Mouse (Mus musculus) layer of hippocampus, postnatal 14 days (tissue): Measurements from ENCODE around the gene Tbc1d16. TPM values are rescaled to one million over a fixed set of nuclear protein-coding genes. Genes with fewer than 3 reads are reported as not detected.
A peak's percentile ranks its signal among the peaks of the same experiment; 100 is the strongest.

Experiments
- DNase-seq, 2 experiments: peaks; one replicate each; pipeline ENCODE4 v3.0.0; 2021 to 2022; ENCODE audit warnings: low spot score in 2 of 2, mixed read lengths in 1 of 2
- total RNA-seq, 2 experiments: library from RNA; stranded (reverse); gene quantifications; 2 replicates each; pipeline ENCODE4 v1.2.3; 2021

Gene Tbc1d16
- total RNA-seq, 2 experiments from 2014 or later, result 79.7 to 81.0 TPM

DNA sequence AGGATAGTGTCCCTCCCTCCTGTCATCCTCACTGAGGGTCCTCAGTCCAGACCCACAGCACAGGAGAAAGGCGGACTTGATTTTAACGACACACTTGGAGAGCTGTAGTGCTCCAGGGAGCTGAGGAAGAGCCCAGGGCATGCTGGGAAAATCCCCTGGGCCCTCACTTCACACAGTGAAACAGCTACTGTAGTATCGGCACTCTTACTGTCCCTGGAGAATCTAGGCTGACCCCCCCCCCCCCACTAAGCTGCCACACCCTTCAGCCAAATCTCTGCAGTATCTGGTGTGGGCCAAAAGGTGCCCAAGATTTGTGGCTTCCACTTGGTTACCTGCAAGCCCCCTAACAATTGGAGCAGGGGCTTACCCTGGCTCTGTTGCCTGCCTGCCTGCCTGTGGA is 8.7 kb upstream of the Tbc1d16 start:
- DNase-seq, result no peak

DNA sequence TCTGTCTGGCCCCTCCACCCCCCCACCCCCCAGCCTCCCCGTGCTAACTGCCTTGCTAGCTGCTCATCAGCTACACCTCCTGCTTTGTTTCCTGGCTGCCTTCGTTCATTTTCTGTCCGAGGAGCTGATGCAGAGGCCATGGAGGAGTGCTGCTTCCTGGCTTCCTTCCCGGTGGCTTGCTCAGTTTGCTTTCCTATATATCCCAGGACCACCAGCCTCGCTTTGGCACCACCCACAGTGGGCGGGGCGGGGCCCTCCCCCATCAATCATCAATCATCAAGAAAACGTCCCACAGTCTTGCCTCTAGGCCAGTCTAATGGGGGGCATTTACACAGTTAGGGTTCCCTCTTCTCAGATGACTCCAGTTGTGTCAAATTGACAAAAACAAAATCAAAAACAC is 8.1 kb upstream of the Tbc1d16 start:
- no peak for DNase-seq

GRCm38 (mm10) chr11:119235596-119235995 is 7.3 kb upstream of the Tbc1d16 start:
- peak in 1 of 2 experiments; percentile 71 for DNase-seq

GRCm38 (mm10) chr11:119234770-119235169 is 6.5 kb upstream of the Tbc1d16 start:
- DNase-seq, result no peak

DNA sequence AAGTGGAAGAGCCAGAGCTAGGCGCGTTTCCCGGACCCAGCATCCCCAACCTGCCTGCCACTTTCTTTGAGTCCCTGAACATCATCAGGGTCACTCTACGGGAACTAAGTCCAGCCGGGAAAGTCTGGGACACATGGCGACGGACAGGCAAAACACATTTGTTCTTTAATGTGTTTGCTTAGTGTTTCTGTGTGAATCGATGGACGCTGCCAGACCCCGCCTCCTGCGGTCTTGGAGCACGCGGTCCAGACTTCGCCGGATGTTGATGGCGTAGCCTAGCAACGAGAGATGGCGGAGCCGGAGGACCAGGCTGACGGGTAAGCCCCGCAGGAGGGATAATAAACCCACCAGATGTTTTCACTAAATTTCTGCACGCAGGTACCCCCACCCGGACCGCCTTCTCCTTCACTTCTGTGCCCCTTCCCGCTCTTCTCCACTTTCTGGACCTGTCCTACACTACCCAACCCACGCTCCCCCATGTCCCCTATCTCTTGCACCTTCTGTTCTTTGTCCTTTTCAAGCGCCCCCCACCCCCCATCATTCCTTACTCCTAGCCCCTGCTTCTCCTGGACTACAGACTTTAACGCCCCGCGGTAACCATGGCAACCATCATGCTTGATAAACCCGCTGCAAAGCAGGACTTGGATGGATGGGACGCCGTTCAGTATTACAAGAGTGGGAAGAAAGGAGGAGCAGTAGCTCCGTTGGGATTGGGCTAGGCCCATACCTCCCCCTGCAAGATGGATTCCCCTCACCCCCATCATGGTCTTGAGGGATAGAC is 737 bp upstream of the Tbc1d16 start:
- DNase-seq, result peak; percentile 66 to 73

GRCm38 (mm10) chr11:119227591-119227990 is 708 bp downstream of the Tbc1d16 start:
- DNase-seq, result no peak

- no peak for DNase-seq
Measured at GRCm38 (mm10) chr11:119225634-119226033, 2.7 kb downstream of the Tbc1d16 start.

GRCm38 (mm10) chr11:119224926-119225325 is 3.4 kb downstream of the Tbc1d16 start:
- no peak for DNase-seq

DNA sequence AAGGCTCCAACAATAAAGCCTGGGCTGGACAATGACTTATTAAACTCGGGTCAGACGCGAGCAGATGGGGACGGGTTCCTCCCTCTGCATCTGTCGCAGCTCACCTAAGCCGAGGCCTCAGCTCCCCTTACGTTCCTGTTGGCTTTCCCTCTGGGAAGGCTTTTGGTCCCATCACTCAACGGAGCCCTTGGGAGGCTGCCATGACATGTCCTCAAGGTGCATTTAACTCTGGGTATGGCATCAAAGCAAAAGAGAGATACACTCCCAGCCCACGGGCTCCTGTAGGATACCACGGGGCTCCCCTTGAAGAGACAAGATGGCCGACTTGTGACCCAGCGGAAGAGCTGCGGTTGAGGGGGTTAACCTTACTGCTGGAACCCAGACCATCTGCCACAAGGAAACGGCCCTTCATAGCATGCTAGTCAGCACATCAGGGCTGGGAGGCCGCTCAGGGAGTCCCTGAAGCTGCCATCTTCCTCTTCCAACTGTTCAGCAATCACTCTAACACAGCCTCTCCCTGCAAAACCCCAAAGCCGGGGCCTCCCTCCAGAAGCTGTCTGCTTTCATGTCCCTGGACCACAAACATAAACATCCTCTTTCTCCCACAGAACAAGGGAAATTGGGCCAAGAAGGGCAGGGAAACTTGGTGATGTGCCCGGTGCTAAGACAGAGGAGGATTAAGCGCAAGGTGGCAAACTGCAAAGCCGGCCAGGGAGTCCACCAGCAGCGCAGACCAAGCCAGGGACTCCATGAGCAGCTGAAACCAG is 5.0 kb downstream of the Tbc1d16 start:
- DNase-seq, result peak in 1 of 2 experiments; percentile 66

- DNase-seq, result no peak
Measured at GRCm38 (mm10) chr11:119221812-119222510, 6.3 kb downstream of the Tbc1d16 start.

DNA sequence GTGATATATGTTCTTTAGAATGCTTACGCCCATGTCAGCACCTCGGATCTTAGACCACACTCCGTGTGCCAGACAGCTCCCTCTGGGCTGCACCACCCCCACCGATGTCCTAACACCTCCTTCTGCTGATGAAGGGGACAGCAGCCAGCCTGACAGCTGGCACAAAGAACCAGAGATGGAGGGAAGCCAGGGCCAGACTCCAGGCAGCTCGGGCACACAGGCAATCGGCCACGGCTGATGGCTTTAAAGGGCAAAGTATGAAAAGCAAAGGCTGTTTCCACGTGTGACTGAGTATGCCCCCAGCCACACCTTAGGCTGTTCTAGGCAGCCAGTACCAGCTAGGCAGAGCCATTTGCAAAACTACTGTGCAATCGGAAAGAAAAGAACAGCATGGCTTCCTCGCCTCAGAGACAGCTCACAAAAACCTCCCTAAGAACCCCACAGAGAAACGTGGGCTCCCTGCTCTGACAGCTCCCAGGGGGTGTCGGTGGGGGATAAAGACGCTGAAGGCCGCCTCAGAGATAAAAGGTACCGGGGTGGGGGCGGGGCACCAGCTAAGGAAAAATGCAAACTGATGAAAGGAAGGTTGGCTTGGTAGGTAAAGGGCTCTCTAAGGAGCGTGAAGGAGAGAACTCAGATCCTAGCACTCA is 8.4 kb downstream of the Tbc1d16 start:
- DNase-seq, result peak; percentile 76 to 86

DNA sequence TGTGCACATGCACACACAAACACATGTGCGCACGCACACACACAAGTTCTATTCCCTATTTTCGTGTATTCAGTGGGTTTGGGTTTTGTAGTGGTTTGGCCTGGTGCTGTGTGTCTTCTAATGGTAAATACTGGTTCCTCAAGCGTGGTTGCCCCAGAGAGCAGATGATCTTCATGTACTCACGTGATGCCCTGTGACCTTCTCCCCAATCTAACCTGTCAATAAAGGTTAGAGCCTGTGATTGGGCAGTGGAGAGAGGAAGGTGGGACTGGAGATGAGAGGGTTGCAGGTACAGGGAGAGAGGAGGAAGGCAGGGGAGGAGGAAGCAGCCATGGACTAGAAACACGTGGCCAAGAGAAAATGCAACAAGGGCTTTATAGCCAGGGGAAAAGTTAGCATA is 10.4 kb downstream of the Tbc1d16 start:
- no peak for DNase-seq

- no peak for DNase-seq
Measured at GRCm38 (mm10) chr11:119215905-119216507, 12.3 kb downstream of the Tbc1d16 start.

DNA sequence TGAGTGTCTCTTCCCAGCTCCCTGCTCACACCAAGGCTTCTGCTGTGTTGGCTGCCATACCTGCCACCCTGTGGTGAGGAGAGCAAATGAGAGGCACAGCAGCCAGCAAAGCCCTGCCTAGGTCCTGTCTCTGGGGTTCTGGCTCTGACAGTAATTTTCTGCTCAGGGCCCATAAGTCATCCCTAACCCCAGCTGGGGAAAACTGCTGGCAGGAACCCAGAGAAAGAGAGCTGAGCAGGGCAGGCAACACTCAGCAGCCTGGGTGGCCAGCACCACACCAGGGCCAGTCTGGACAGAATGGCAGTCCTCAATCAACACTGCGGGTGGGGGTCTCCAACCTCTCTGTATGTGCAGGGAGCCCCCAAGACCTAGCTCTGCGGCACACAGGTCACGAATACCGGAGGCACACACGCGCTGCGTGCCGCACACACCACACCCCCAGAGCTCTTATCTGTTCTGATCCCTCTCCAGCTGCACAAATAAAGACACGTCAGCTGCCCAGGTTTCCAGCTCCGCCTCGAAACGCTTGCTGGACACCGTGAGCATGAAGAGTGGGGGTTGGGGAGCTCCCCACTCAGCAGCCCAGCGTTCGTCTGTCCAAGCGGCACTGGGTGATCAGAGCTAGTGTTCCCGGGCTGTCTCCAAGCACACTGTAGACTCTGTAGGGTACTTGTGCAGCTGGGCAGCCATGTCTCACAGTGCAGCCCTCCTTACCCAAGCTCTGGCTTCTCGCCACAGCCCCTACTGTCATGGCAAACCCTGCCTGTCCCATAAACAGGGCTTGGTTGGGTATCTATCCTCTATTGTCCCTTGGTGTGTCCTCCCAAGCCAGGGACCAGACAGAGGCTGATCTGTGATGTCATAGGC is 13.0 kb downstream of the Tbc1d16 start:
- peak in 1 of 2 experiments; percentile 49 for DNase-seq

GRCm38 (mm10) chr11:119213166-119213885 is 15.0 kb downstream of the Tbc1d16 start:
- DNase-seq, result no peak

DNA sequence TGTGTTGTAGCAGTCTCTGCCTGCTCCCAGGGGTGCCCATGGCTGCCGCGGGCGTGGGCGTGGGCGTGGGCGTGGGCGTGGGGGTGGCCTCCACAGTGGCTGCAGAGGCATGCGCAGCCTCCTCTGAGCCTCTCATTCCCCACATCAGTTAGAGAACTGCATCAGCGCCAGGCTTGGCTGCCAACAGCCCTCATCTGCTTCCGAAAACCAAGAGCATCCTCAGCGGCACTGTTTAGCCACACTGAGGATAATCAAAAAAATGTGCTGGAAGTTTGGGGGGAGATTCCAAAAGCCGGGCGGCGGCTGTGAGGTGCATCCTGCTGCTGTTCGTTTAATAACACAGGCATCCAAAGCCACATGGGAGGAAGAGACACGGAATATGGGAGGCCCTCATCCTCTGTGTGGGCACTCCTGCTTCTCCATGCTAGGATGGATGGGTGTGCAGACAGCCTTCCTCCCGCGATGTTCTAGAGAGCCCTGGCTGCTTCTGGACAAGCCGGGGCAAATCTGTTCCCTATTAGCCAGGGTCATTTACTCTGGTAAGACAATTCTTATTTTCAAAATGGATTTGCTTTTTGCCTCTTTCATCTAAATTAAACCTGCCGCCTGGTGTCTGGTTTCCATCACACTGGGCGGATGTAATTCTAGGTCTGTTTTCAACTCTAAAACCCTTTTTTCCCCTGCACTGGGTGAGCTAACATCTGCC is 16.5 kb downstream of the Tbc1d16 start:
- no peak for DNase-seq

GRCm38 (mm10) chr11:119210321-119211100 is 17.8 kb downstream of the Tbc1d16 start:
- peak; percentile 69 to 85 for DNase-seq
